Mouse (Mus musculus) heart, adult 2 months (tissue): Measurements from ENCODE around the gene Ciita. TPM values are rescaled to one million over a fixed set of nuclear protein-coding genes. Genes with fewer than 3 reads are reported as not detected.

ENCODE experiments used
- DNase-seq, 2 experiments: peaks; one replicate each; pipeline ENCODE4 v3.0.0; 2021
- H3K27ac ChIP-seq: fragments of 200-600 bp; 2 replicates; pipeline ENCODE4 v1.8.1; 2022
- H3K27me3 ChIP-seq: fragments of 200-500 bp; 2 replicates; pipeline ENCODE4 v1.6.1; 2012; ENCODE audit warnings: mild to moderate bottlenecking, low read length, inconsistent platforms, mixed read lengths; ENCODE audit not compliant: control insufficient read depth, insufficient read depth
- H3K36me3 ChIP-seq: fragments of 200-500 bp; 2 replicates; pipeline ENCODE4 v1.6.1; 2012; ENCODE audit warnings: low read length, inconsistent platforms; ENCODE audit not compliant: control insufficient read depth, insufficient read depth
- H3K4me1 ChIP-seq: fragments of 200-500 bp; 2 replicates; pipeline ENCODE4 v1.6.1; 2011; ENCODE audit warnings: low read length; ENCODE audit not compliant: control insufficient read depth, insufficient read depth
- H3K4me3 ChIP-seq: fragments of 200-600 bp; 2 replicates; pipeline ENCODE4 v1.8.1; 2022
- H3K79me2 ChIP-seq: fragments of 200-500 bp; replicated peaks from 2 replicates; pipeline ENCODE4 v1.6.1; 2012; ENCODE audit warnings: mild to moderate bottlenecking, inconsistent platforms, low read length, moderate library complexity, mixed read lengths; ENCODE audit not compliant: control insufficient read depth, insufficient read depth
- H3K9ac ChIP-seq: fragments of 200-500 bp; 2 replicates; pipeline ENCODE4 v1.6.1; 2012; ENCODE audit warnings: low read depth, mild to moderate bottlenecking, control low read depth, inconsistent platforms, low read length, mixed read lengths
- CTCF ChIP-seq: fragments of 200-600 bp; IDR thresholded peaks from 2 replicates; pipeline ENCODE4 v1.8.1; 2022; ENCODE audit warnings: antibody characterized with exemption, mild to moderate bottlenecking, moderate library complexity
- EP300 ChIP-seq: fragments of 200-500 bp; IDR thresholded peaks from 2 replicates; pipeline ENCODE4 v1.6.1; 2011; ENCODE audit warnings: low read depth, low read length, control low read depth; ENCODE audit not compliant: insufficient read depth
- POLR2A ChIP-seq: fragments of 200-500 bp; IDR thresholded peaks from 2 replicates; pipeline ENCODE4 v1.6.1; 2011; ENCODE audit warnings: mild to moderate bottlenecking, low read depth, low read length, control low read depth; ENCODE audit not compliant: insufficient read depth
- WGBS: fragments of 180-500 bp; shearing (Covaris S2); methylation state at CpG from one replicate; pipeline ENCODE4 v1.1.7; 2018; 5-methylcytosine and 5-hydroxymethylcytosine counted together
- intact Hi-C: fragments of 180-260 bp; cut with DNase I; formaldehyde crosslinking; loops from one replicate; pipeline ENCODE4 v1.15.1; 2025
- polyA plus RNA-seq: library from polyadenylated mRNA; depleted of rRNA; stranded (reverse); fragments of >200 nt; gene quantifications from 2 replicates; pipeline ENCODE4 v1.2.3, GENCODE M21; 2012
- total RNA-seq, 2 experiments: library from RNA; stranded (reverse); gene quantifications; 2 replicates each; pipeline ENCODE4 v1.2.3; 2021

Gene Ciita
- total and polyA plus RNA-seq, 3 experiments, result 0.41 to 2.0 (median 0.50) TPM

DNA sequence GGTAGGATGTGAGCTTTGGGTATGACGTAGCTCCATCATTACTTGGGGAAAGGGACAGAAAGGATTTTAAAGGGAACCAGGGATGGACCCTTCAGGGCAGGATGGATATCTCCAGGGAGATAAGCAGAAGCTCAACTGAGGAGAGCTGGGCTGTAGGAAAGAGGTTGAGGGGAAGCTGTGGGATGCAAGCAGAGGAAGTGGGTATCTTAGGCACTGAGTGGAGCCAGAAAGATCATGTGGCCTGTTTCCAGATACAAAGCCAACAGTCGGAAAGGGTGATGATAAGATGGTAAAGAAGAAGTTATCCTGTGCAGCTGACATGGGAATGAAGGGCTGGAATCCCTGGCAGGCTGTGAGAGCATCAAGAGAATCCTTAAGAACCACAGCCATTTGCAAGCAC, 18.7 kb upstream of the Ciita start:
- no peak overlapping the region for H3K4me3 ChIP-seq
- H3K27ac ChIP-seq, result no peak overlapping the region
- H3K4me1 ChIP-seq, result no peaks in the 10 kb centered on the region
- H3K36me3 ChIP-seq, result no peaks in the 10 kb centered on the region
- DNase-seq, result no peak
- H3K79me2 ChIP-seq, result no peaks in the 10 kb centered on the region
- H3K27me3 ChIP-seq, result no peaks in the 10 kb centered on the region
- 40% methylated on average over 2 of the region's 2 CpGs for WGBS
- no peak overlapping the region for H3K9ac ChIP-seq
- TF ChIP-seq EP300 (no peak), POLR2A (no peak), CTCF (no peak)
- intact Hi-C loops, result no loop called here

DNA sequence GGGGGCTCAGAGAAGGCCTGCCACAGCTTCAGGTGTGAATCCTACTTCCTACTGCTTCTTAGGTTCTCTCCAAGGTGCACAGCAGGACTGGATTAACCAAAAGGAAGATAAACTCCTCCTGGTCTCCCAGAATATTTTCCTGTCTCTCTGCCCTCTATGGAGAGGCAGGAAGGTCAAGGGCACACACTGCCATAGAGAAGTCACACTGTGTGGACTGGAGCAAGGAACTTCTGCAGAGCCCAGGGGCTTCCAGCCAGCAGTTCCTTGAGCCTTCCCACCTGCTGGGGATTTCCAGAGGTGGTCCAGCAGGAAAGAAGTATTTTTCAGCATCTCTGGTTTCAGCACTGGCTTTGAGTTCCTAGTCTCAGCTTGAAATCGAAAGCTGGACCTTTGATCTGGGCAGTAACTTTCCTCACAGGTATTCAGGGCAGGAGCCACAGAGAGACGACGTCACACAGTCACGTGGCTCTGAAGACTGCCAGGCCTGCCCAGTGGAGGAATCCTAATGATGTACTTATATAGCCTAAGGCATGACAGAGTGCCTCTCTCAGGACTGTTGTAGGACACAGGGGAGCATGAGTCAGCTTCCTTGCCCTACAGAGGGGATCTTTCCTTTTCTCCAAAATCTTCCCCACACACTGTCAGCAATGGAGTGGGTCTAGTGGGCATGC, 14.7 kb upstream of the Ciita start:
- 31% methylated on average over 4 of the region's 4 CpGs for WGBS
- H3K27me3 ChIP-seq, result no peaks in the 10 kb centered on the region
- H3K27ac ChIP-seq, result no peak overlapping the region

DNA sequence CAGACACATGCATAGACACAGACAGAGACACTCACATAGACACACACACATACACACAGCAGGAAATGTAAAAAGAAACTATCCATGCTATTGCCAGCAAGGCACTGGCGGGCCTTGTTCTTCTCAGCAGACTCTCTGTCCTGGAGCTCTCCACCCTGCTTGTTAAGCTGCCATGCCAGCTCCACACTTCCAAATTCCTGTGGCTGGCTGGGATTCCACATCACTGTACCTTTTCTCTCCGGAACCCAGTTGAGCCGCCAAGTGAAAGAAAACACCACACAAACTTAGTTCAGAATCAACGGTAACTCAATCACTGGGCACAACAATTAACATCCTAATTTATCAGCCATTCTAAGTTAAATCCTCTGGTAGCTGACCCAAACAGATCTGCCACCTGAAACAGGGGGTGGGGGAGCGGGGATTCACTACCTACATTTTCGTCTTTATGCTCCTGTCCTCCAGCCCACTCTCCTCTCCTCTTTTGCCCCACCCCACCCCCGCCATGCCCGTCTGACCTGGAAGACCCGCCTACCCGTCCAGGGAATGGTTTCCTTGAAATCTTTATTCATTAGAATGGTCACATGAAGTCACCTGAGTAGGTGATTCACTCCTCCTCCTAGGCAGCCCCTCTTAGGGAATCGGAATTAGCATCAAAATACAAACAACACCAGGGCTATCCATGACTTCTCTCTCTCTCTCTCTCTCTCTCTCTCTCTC, 12.3 kb upstream of the Ciita start:
- no peaks in the 10 kb centered on the region for H3K79me2 ChIP-seq
- H3K27me3 ChIP-seq, result no peaks in the 10 kb centered on the region
- WGBS, result 50% methylated on average over 11 of the region's 11 CpGs
- DNase-seq, result no peak
- H3K4me1 ChIP-seq, result no peaks in the 10 kb centered on the region
- H3K9ac ChIP-seq, result no peak overlapping the region
- no peaks in the 10 kb centered on the region for H3K36me3 ChIP-seq
- intact Hi-C loops, result no loop called here
- TF ChIP-seq EP300, result no peak
- TF ChIP-seq POLR2A, result no peak
- no peak for TF ChIP-seq CTCF
- H3K4me3 ChIP-seq, result no peak overlapping the region
- no peak overlapping the region for H3K27ac ChIP-seq

More for the DNA sequence above, 14.7 kb upstream of the Ciita start:
- no peak for DNase-seq
- no peak overlapping the region for H3K4me3 ChIP-seq
- H3K79me2 ChIP-seq, result no peaks in the 10 kb centered on the region
- H3K9ac ChIP-seq, result no peak overlapping the region
- H3K36me3 ChIP-seq, result no peaks in the 10 kb centered on the region
- intact Hi-C loops, result no loop called here
- TF ChIP-seq CTCF, result no peak
- no peaks in the 10 kb centered on the region for H3K4me1 ChIP-seq

DNA sequence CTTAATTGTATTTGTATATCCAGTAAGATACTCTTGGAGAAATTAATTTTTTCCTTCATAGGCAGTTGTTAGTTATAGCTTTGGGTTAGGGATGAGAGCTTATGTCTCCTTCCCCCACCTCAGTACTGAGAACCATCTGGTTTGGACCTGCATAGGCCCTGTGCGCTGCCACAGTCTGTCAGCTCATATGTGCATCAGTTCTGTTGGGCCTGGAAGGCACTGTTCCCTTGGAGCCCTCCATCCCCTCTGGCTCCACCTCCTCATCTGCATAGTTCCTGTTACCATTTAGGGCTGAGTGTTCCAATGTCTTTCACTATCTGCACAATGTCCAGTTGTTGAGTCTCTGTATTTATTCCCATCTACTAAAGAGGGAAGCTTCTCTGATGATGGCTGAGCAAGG, 11.7 kb upstream of the Ciita start:
- intact Hi-C loops, result no loop called here
- Histone ChIP-seq H3K4me3 (no peak overlapping the region), H3K36me3 (no peaks in the 10 kb centered on the region), H3K27me3 (no peaks in the 10 kb centered on the region), H3K27ac (no peak overlapping the region), H3K9ac (no peak overlapping the region), H3K79me2 (no peaks in the 10 kb centered on the region), H3K4me1 (no peaks in the 10 kb centered on the region)
- DNase-seq, result no peak
- no peak for TF ChIP-seq POLR2A
- no peak for TF ChIP-seq CTCF
- TF ChIP-seq EP300, result no peak
- 68% methylated on average over 1 of the region's 1 CpGs for WGBS

DNA sequence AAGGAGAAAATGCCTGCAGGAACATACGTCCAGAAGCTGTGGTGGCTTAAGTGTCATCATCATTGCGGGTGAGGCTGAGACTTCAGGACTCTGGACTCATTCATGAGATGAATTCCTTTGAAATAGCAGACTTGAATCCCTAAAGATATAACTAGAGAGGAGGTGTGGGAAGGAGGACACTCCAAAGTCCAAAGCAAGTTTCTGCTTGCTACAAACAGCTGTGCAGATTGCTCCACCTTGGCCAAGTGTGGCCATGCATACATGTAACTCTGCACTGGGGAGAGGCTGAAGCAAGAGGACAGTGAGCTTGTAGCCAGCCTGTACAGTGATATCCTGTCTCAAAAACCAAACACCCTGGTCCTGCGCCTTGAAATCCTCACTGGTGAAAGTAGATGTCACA, 7.9 kb upstream of the Ciita start:
- Histone ChIP-seq H3K4me3 (no peak overlapping the region), H3K27ac (no peak overlapping the region), H3K79me2 (no peaks in the 10 kb centered on the region), H3K27me3 (no peaks in the 10 kb centered on the region), H3K4me1 (no peaks in the 10 kb centered on the region), H3K36me3 (no peaks in the 10 kb centered on the region), H3K9ac (no peak overlapping the region)
- WGBS, result 93% methylated on average over 3 of the region's 3 CpGs
- TF ChIP-seq CTCF, result no peak
- intact Hi-C loops, result no loop called here
- DNase-seq, result no peak

DNA sequence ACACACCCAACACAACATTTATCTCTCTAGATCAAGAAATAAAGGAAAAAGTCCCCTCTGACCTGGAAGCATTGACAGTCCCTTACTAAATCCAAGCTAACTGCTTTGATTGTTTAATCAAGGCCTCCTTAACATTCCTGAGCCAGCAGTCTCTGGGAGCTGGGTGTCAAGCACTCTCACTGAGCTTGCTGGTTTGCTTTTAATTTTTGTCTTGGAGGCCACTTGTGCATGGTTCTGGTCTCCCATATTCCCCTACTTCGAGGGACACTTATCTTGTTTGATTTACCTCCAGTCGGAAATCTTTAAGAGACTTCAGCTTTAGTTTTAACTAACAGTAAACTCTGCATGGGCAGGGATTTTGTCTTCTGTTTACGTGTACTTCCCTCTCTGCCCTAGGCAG, 4.9 kb upstream of the Ciita start:
- intact Hi-C loops, result no loop called here
- no peak overlapping the region for H3K4me3 ChIP-seq
- no peak overlapping the region for H3K27ac ChIP-seq
- H3K79me2 ChIP-seq, result no peaks in the 10 kb centered on the region
- TF ChIP-seq EP300, result no peak
- TF ChIP-seq POLR2A, result no peak
- TF ChIP-seq CTCF, result no peak
- no peak overlapping the region for H3K9ac ChIP-seq
- 75% methylated on average over 3 of the region's 3 CpGs for WGBS
- H3K4me1 ChIP-seq, result no peaks in the 10 kb centered on the region
- H3K27me3 ChIP-seq, result no peaks in the 10 kb centered on the region
- no peaks in the 10 kb centered on the region for H3K36me3 ChIP-seq
- DNase-seq, result no peak
